Mouse (Mus musculus) embryo, embryonic 10 days (tissue): Measurements from ENCODE around the gene Gtf3c6.

Source experiments
- DNase-seq: peaks from one replicate; pipeline ENCODE4 v3.0.0-alpha.2; 2015; ENCODE audit warnings: low spot score

Gtf3c6 gene

GRCm38 (mm10) chr10:40258976-40259375, 1.1 kb upstream of the Gtf3c6 start:
- peak; percentile 78 for DNase-seq

GRCm38 (mm10) chr10:40258401-40258966, 576 bp upstream of the Gtf3c6 start:
- DNase-seq, result peak; percentile 98

GRCm38 (mm10) chr10:40256716-40257115, 1.2 kb downstream of the Gtf3c6 start:
- DNase-seq, result peak; percentile 90

- DNase-seq, result no peak
Observed at GRCm38 (mm10) chr10:40250969-40251368, 6.9 kb downstream of the Gtf3c6 start.

DNA sequence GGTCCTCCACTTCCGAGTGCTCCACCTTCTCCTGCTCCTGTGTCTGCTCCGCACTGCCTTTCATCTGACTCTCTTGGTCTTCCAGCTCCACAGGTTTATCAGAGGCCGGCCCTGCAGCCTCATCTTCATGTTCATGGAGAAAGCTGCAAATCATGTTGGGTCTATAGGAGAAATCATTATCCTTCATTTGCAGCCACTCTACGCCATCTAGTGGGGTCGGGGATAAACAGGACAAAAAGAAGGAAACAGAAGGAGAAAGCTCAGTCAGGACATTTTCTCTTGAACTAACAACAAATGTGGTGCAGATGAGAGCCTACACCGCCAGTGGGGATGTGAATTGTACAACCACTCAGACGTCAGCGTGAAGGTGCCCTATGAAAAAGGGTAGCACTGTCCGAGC, 8.3 kb downstream of the Gtf3c6 start:
- DNase-seq, result no peak

DNA sequence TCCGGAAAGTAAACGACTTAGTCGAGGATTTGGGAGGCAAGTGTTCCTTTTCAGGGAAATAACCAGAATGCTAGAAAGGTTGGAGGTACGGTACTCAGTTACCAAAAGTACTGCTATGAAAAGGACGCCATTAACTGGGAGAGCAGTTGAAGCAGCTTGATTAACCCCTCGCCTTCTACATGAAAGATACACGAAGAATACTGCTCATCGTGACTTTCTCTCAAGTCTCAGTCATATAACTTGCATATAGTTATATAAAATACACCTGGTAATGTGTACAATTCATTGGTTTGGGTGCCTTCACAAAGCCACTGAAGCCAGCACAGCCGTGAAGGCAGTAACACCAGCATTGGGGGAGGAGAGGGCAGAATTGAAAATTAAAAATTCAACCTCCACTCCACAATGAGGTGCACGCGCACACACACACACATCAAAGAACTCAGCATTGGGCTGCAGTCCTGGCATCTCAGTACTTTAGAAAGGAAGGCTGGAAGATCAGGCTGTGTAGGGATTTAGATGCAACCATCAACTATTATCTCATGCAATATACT, 10.7 kb downstream of the Gtf3c6 start:
- no peak for DNase-seq

GRCm38 (mm10) chr10:40246374-40247165, 11.3 kb downstream of the Gtf3c6 start, which contains the start of gene Rpf2:
TSS of gene Rpf2 (minus strand) at chr10:40247036.
- DNase-seq, result peak; percentile 95

DNA sequence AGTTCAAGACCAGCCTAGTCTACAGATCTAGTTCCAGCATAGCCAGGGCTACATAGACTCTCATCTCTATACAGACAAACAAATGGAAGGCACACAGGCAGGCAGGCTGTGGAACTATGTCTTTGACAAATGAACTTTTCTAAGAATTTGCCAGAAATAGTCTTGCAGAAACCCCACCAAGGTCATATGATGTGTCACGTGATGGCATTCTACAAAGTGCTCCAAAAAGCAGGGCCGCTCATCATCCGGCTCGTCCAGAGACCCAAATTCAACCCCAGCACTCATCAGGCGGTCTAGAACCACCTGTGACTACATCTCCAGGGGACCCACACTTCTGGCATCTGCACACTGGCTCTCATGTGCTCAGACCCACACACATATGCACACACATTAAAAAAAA, 20.1 kb downstream of the Gtf3c6 start:
- DNase-seq, result no peak

GRCm38 (mm10) chr10:40233241-40233640, 24.7 kb downstream of the Gtf3c6 start:
- no peak for DNase-seq

DNA sequence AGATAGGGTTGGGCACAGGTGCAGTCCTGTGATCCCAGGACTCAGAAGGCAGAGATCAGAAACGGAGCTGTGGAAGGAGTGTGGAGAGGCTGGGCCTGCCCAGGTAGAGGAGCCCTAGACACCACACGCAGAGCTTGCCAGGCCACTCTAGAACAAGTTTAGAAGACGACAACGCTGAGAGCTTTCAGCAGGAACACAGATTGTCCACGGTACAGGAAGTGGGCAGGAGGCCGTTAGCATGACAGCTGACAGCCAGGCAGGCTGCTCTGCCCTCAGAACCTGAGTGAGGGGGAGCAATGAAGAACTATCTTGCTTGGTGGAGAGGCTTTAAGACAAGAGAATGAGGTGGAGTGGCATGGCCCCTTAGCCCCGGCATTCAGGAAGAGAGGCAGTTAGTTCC, 25.5 kb downstream of the Gtf3c6 start:
- no peak for DNase-seq

GRCm38 (mm10) chr10:40229725-40230124, 28.2 kb downstream of the Gtf3c6 start:
- no peak for DNase-seq

GRCm38 (mm10) chr10:40227660-40228303, 30.1 kb downstream of the Gtf3c6 start:
- no peak for DNase-seq

- DNase-seq, result no peak
Observed at GRCm38 (mm10) chr10:40218874-40219273, 39.0 kb downstream of the Gtf3c6 start.

- DNase-seq, result peak; percentile 90
Observed at GRCm38 (mm10) chr10:40212443-40213169, 45.3 kb downstream of the Gtf3c6 start.
